Mouse (Mus musculus): Measurements from ENCODE around the gene Large1.
"Not testable (repeated sequence)": the region's sequence is repeated elsewhere in the genome, so short reads cannot be mapped to it uniquely, and the experiment has no call there.

Large1 gene

GRCm38 (mm10) chr8:72990425-72990824, 362.9 kb downstream of the Large1 start:
- DNase-seq: no peak

- no peak for DNase-seq
Observed at GRCm38 (mm10) chr8:72982832-72983231, 370.5 kb downstream of the Large1 start.

- DNase-seq: no peak
Observed at GRCm38 (mm10) chr8:72955074-72955473, 398.3 kb downstream of the Large1 start.

GRCm38 (mm10) chr8:72941393-72941792, 411.9 kb downstream of the Large1 start:
- DNase-seq: not testable (repeated sequence)

GRCm38 (mm10) chr8:72919182-72919902, 434.0 kb downstream of the Large1 start:
- DNase-seq: no peak

GRCm38 (mm10) chr8:72905491-72905890, 447.8 kb downstream of the Large1 start:
- no peak for DNase-seq

GRCm38 (mm10) chr8:72901591-72901990, 451.7 kb downstream of the Large1 start:
- no peak for DNase-seq

GRCm38 (mm10) chr8:72899321-72899720, 454.0 kb downstream of the Large1 start:
- no peak for DNase-seq

GRCm38 (mm10) chr8:72883033-72883432, 470.3 kb downstream of the Large1 start:
- DNase-seq: no peak

- no peak for DNase-seq
Observed at GRCm38 (mm10) chr8:72873411-72873810, 479.9 kb downstream of the Large1 start.

- DNase-seq: no peak
Observed at GRCm38 (mm10) chr8:72846881-72847280, 506.5 kb downstream of the Large1 start.

- no peak for DNase-seq
Observed at GRCm38 (mm10) chr8:72835863-72836262, 517.5 kb downstream of the Large1 start.

GRCm38 (mm10) chr8:72833112-72833511, 520.2 kb downstream of the Large1 start:
- DNase-seq: no peak

GRCm38 (mm10) chr8:72832371-72832770, 521.0 kb downstream of the Large1 start:
- no peak for DNase-seq

GRCm38 (mm10) chr8:72817655-72818349, 535.5 kb downstream of the Large1 start:
- DNase-seq: no peak

GRCm38 (mm10) chr8:72816679-72817078, 536.7 kb downstream of the Large1 start:
- DNase-seq: no peak

- DNase-seq: peak; percentile 14
Observed at GRCm38 (mm10) chr8:72815681-72816080, 537.7 kb downstream of the Large1 start.

GRCm38 (mm10) chr8:72812690-72813089, 540.6 kb downstream of the Large1 start:
- no peak for DNase-seq

- no peak for DNase-seq
Observed at GRCm38 (mm10) chr8:72801583-72801982, 551.8 kb downstream of the Large1 start.

- DNase-seq: no peak
Observed at GRCm38 (mm10) chr8:72780644-72781043, 572.7 kb downstream of the Large1 start.

- no peak for DNase-seq
Observed at GRCm38 (mm10) chr8:72777797-72778196, 575.5 kb downstream of the Large1 start.

- no peak for DNase-seq
Observed at GRCm38 (mm10) chr8:72766777-72767176, 586.6 kb downstream of the Large1 start.

- no peak for DNase-seq
Observed at GRCm38 (mm10) chr8:72765696-72766095, 587.6 kb downstream of the Large1 start.
